Mouse (Mus musculus): ENCODE results near the gene Pecam1. TPM values are rescaled to one million over a fixed set of nuclear protein-coding genes. Genes with fewer than 3 reads are reported as not detected.
"Not testable (repeated sequence)": the region's sequence is repeated elsewhere in the genome, so short reads cannot be mapped to it uniquely, and the experiment has no call there.

The Pecam1 gene
- polyA plus RNA-seq, 1 experiment, result 77.5 TPM

GRCm38 (mm10) chr11:106730714-106731113 is 19.7 kb downstream of the Pecam1 start:
- DNase-seq (ENCODE audit: low read depth), result no peak

GRCm38 (mm10) chr11:106729656-106730055 is 20.8 kb downstream of the Pecam1 start:
- no peak for DNase-seq (ENCODE audit: low read depth)

GRCm38 (mm10) chr11:106728402-106729366 is 21.7 kb downstream of the Pecam1 start:
- no peak for DNase-seq (ENCODE audit: low read depth)

- no peak for DNase-seq (ENCODE audit: low read depth)
These were observed 22.5 kb downstream of the Pecam1 start for GRCm38 (mm10) chr11:106727967-106728366.

- DNase-seq (ENCODE audit: low read depth), result not testable (repeated sequence)
These were observed 25.6 kb downstream of the Pecam1 start for GRCm38 (mm10) chr11:106724916-106725235.

GRCm38 (mm10) chr11:106724176-106724915 is 26.1 kb downstream of the Pecam1 start:
- no peak for DNase-seq (ENCODE audit: low read depth)

- no peak for DNase-seq (ENCODE audit: low read depth)
These were observed 26.8 kb downstream of the Pecam1 start for GRCm38 (mm10) chr11:106723611-106724125.

GRCm38 (mm10) chr11:106722831-106723361 is 27.5 kb downstream of the Pecam1 start:
- no peak for DNase-seq (ENCODE audit: low read depth)

- no peak for DNase-seq (ENCODE audit: low read depth)
These were observed 30.0 kb downstream of the Pecam1 start for GRCm38 (mm10) chr11:106720379-106720778.

- no peak for DNase-seq (ENCODE audit: low read depth)
These were observed 33.9 kb downstream of the Pecam1 start for GRCm38 (mm10) chr11:106716568-106716967.

GRCm38 (mm10) chr11:106715066-106715465 is 35.4 kb downstream of the Pecam1 start:
- DNase-seq (ENCODE audit: low read depth), result no peak

GRCm38 (mm10) chr11:106710789-106711188 is 39.6 kb downstream of the Pecam1 start:
- no peak for DNase-seq (ENCODE audit: low read depth)

- no peak for DNase-seq (ENCODE audit: low read depth)
These were observed 41.0 kb downstream of the Pecam1 start for GRCm38 (mm10) chr11:106709227-106709985.

- no peak for DNase-seq (ENCODE audit: low read depth)
These were observed 42.6 kb downstream of the Pecam1 start for GRCm38 (mm10) chr11:106707866-106708265.

GRCm38 (mm10) chr11:106707085-106707484 is 43.3 kb downstream of the Pecam1 start:
- no peak for DNase-seq (ENCODE audit: low read depth)

GRCm38 (mm10) chr11:106706212-106706611 is 44.2 kb downstream of the Pecam1 start:
- DNase-seq (ENCODE audit: low read depth), result no peak

- no peak for DNase-seq (ENCODE audit: low read depth)
These were observed 45.9 kb downstream of the Pecam1 start for GRCm38 (mm10) chr11:106704399-106705111.

- no peak for DNase-seq (ENCODE audit: low read depth)
These were observed 46.5 kb downstream of the Pecam1 start for GRCm38 (mm10) chr11:106703931-106704330.

- DNase-seq (ENCODE audit: low read depth), result no peak
These were observed 47.8 kb downstream of the Pecam1 start for GRCm38 (mm10) chr11:106702584-106702983.

GRCm38 (mm10) chr11:106701589-106701988 is 48.8 kb downstream of the Pecam1 start:
- no peak for DNase-seq (ENCODE audit: low read depth)

- no peak for DNase-seq (ENCODE audit: low read depth)
These were observed 51.3 kb downstream of the Pecam1 start for GRCm38 (mm10) chr11:106699083-106699482.
